Comparison of ENCODE assay signal across 13 mouse cellular contexts in the genomic region with DNA sequence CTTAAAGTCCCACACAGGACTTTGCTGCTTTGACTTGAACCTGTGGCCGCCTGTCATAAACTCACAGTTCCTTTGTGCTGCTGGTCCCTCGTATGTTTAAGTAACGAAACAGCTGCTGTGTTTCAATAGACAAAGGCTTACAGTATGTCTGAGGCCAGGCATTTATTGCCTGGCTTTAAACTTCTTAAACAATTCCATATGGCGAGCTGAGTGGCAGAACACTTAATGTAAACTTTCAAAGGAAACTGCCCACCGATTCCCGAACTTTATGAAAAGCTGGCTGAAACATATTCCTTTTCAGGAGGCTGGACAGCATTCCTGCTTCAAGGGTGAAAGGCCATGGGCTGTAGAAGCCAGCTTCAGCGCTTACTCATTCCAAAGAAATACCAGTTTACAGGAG. TPM values are rescaled to one million over a fixed set of nuclear protein-coding genes. Genes with fewer than 3 reads are reported as not detected.
DNase-seq lines count a peak whose midpoint lies in the region; ATAC-seq and TF ChIP-seq lines count a peak whose summit lies in the region.
"Had no signal": no experiment of that assay in that cellular context is flagged by ENCODE, and none has a peak within 500 bp of the region (broad histone marks: within the 10 kb centered on the region; RNA-seq: fewer than 3 reads in every experiment).

No protein-coding gene starts in this region.

- H3K4me1 ChIP-seq in heart, embryonic 10.5 days, result peaks cover 45% of the 10 kb centered on the region
- H3K4me1 ChIP-seq in kidney, postnatal 0 days (replicated peaks; ENCODE audit: insufficient read depth, low read length), result peaks cover 15% of the 10 kb centered on the region
- H3K4me1 ChIP-seq in embryonic facial prominence, embryonic 15.5 days, result peaks cover 65% of the 10 kb centered on the region
- peaks cover 15% of the 10 kb centered on the region; the same call in 1 of the 2 replicates for H3K4me1 ChIP-seq in neural tube, embryonic 12.5 days

- no peak overlapping the region for H3K4me3 ChIP-seq in heart, embryonic 10.5 days
- no peak overlapping the region for H3K4me3 ChIP-seq in kidney, postnatal 0 days (replicated peaks; ENCODE audit: low read depth, low read length)
- no peak overlapping the region for H3K4me3 ChIP-seq in embryonic facial prominence, embryonic 15.5 days (replicated peaks)
- H3K4me3 ChIP-seq in neural tube, embryonic 12.5 days, result no peak overlapping the region

- no peak for ATAC-seq in kidney, postnatal 0 days (replicated peaks; ENCODE audit: low FRiP score, low read depth)
- peak; percentile 41; the same call in 1 of the 2 replicates for ATAC-seq in embryonic facial prominence, embryonic 15.5 days (ENCODE audit: insufficient number of reproducible peaks, low FRiP score, low TSS enrichment, low read depth)
- ATAC-seq in neural tube, embryonic 12.5 days (ENCODE audit: low FRiP score, low read depth), result no peak

- no peaks in the 10 kb centered on the region for H3K27me3 ChIP-seq in heart, embryonic 10.5 days (ENCODE audit: insufficient read depth, poor library complexity, severe bottlenecking)
- H3K27me3 ChIP-seq in kidney, postnatal 0 days (ENCODE audit: insufficient read depth, low read length), result no peaks in the 10 kb centered on the region
- H3K27me3 ChIP-seq in embryonic facial prominence, embryonic 15.5 days, result no peaks in the 10 kb centered on the region
- H3K27me3 ChIP-seq in neural tube, embryonic 12.5 days (replicated peaks), result no peaks in the 10 kb centered on the region

- no peaks in the 10 kb centered on the region for H3K36me3 ChIP-seq in heart, embryonic 10.5 days
- no peaks in the 10 kb centered on the region for H3K36me3 ChIP-seq in kidney, postnatal 0 days (ENCODE audit: insufficient read depth, low read length)
- no peaks in the 10 kb centered on the region for H3K36me3 ChIP-seq in embryonic facial prominence, embryonic 15.5 days
- H3K36me3 ChIP-seq in neural tube, embryonic 12.5 days, result no peaks in the 10 kb centered on the region

- no peak for TF ChIP-seq CTCF in kidney, postnatal 0 days (IDR thresholded peaks at IDR 0.05; ENCODE audit: low read depth)

- H3K4me2 ChIP-seq in kidney, postnatal 0 days (ENCODE audit: low read length), result no peak overlapping the region
- no peak overlapping the region for H3K4me2 ChIP-seq in embryonic facial prominence, embryonic 15.5 days (replicated peaks)
- H3K4me2 ChIP-seq in neural tube, embryonic 12.5 days (replicated peaks), result no peak overlapping the region

- no peak for DNase-seq in heart, embryonic 10.5 days (ENCODE audit: low spot score)
- no peak for DNase-seq in heart, postnatal 4 days
- DNase-seq in kidney, postnatal 0 days (ENCODE audit: low spot score), result peak; percentile 65
- DNase-seq in kidney, postnatal 25 days, result no peak
- no peak for DNase-seq in left cerebral cortex, adult 8-10 months (ENCODE audit: low spot score in 2 of 2)
- DNase-seq in layer of hippocampus, adult 9-11 months, result no peak
- DNase-seq: cerebellum, adult 9-10 months; left cerebral cortex, postnatal 4 days had no signal

- no peaks in the 10 kb centered on the region for H3K9me3 ChIP-seq in heart, embryonic 10.5 days
- H3K9me3 ChIP-seq in kidney, postnatal 0 days (replicated peaks; ENCODE audit: low read length), result no peaks in the 10 kb centered on the region
- H3K9me3 ChIP-seq in embryonic facial prominence, embryonic 15.5 days (replicated peaks), result no peaks in the 10 kb centered on the region
- no peaks in the 10 kb centered on the region for H3K9me3 ChIP-seq in neural tube, embryonic 12.5 days

- H3K9ac ChIP-seq in kidney, postnatal 0 days (ENCODE audit: low read depth, low read length), result no peak overlapping the region
- H3K9ac ChIP-seq in embryonic facial prominence, embryonic 15.5 days, result no peak overlapping the region
- no peak overlapping the region for H3K9ac ChIP-seq in neural tube, embryonic 12.5 days

- H3K27ac ChIP-seq in heart, embryonic 10.5 days, result peak overlapping the region; percentile 65; the same call in 1 of the 2 replicates
- peak overlapping the region; percentile 65 for H3K27ac ChIP-seq in kidney, postnatal 0 days
- H3K27ac ChIP-seq in embryonic facial prominence, embryonic 15.5 days (replicated peaks), result peak overlapping the region; percentile 94
- 0 out of 2 replicates have a peak overlapping the region, but pooled peaks have one; percentile 21 for H3K27ac ChIP-seq in neural tube, embryonic 12.5 days

- 51% methylated on average over 7 of the region's 7 CpGs for WGBS in heart, embryonic 10.5 days
- 24% methylated on average over 7 of the region's 7 CpGs for WGBS in kidney, postnatal 0 days
- WGBS in embryonic facial prominence, embryonic 15.5 days, result 22% methylated on average over 7 of the region's 7 CpGs
- WGBS in neural tube, embryonic 12.5 days, result 26% methylated on average over 7 of the region's 7 CpGs

RNA-seq across cellular contexts. Expression of a gene that starts 37.5 kb away (rescaled TPM):
- polyA plus RNA-seq in heart, embryonic 10.5 days (2016; fragmentation: Nextera tagmentation; extraction: Ambion mirVana), result not detected in 2 replicates
- total RNA-seq in heart, postnatal 4 days (2021), result not detected
- polyA plus RNA-seq in kidney, postnatal 0 days (2015; fragmentation: Nextera tagmentation; extraction: Ambion mirVana), result not detected in 2 replicates
- not detected in 2 replicates for polyA plus RNA-seq in embryonic facial prominence, embryonic 15.5 days (2015; fragmentation: Nextera tagmentation; extraction: Ambion mirVana)
- polyA plus RNA-seq in neural tube, embryonic 12.5 days (2016; fragmentation: Nextera tagmentation; extraction: Ambion mirVana), result not detected in 2 replicates
- under 1 TPM in 1 of 4 experiments, not detected in 3; 0.36 TPM for total RNA-seq in left cerebral cortex, adult 8-10 months (2022)
- total RNA-seq: hematopoietic stem cell, adult 5-6 weeks; left cerebral cortex, postnatal 4 days; monocyte, adult 5-6 weeks had no signal
- polyA plus RNA-seq: large intestine, adult 2 months had no signal

RNA-seq across cellular contexts. Expression of a gene that starts 48.0 kb away (rescaled TPM):
- polyA plus RNA-seq in heart, embryonic 10.5 days (2016; fragmentation: Nextera tagmentation; extraction: Ambion mirVana), result 24.0 and 29.9 TPM in 2 replicates
- 10 to 100 TPM; 14.8 to 16.7 TPM for total RNA-seq in heart, postnatal 4 days (2021)
- polyA plus RNA-seq in kidney, postnatal 0 days (2015; fragmentation: Nextera tagmentation; extraction: Ambion mirVana), result 41.4 and 43.7 TPM in 2 replicates
- 42.4 and 49.7 TPM in 2 replicates for polyA plus RNA-seq in embryonic facial prominence, embryonic 15.5 days (2015; fragmentation: Nextera tagmentation; extraction: Ambion mirVana)
- polyA plus RNA-seq in neural tube, embryonic 12.5 days (2016; fragmentation: Nextera tagmentation; extraction: Ambion mirVana), result 34.9 and 35.7 TPM in 2 replicates
- 10 to 100 TPM; 11.2 to 18.9 (median 14.7) TPM for total RNA-seq in left cerebral cortex, adult 8-10 months (2022)

Comparison
In these comparisons a context has a peak if more than half of its experiments do, and no peak if none do; other contexts are left out.
1. H3K27ac ChIP-seq: peak in every context shown above with its lines; median percentile 94 in embryonic facial prominence, embryonic 15.5 days; 65 in heart, embryonic 10.5 days; 65 in kidney, postnatal 0 days; 21 in neural tube, embryonic 12.5 days.